Mouse (Mus musculus) heart, postnatal 0 days (tissue): Measurements from ENCODE around the gene Prss45. TPM values are rescaled to one million over a fixed set of nuclear protein-coding genes. Genes with fewer than 3 reads are reported as not detected.

Experiments
- ATAC-seq: fragments of 200-750 bp; cut with Nextera tagmentation; 2 replicates; pipeline ENCODE4 v1.8.0; 2017; ENCODE audit warnings: low read depth, moderate number of reproducible peaks, moderate library complexity; ENCODE audit not compliant: insufficient read depth
- DNase-seq: peaks from one replicate; pipeline ENCODE4 v3.0.0-alpha.2; 2016; ENCODE audit warnings: low spot score
- H3K27ac ChIP-seq: fragments of 300-500 bp; sonication (generic); 2 replicates; pipeline ENCODE4 v1.5.1; 2014; ENCODE audit warnings: low read depth, mild to moderate bottlenecking
- H3K27me3 ChIP-seq: fragments of 300-500 bp; sonication (generic); 2 replicates; pipeline ENCODE4 v1.6.1; 2014; ENCODE audit warnings: low read length, mixed read lengths; ENCODE audit not compliant: control insufficient read depth, insufficient read depth
- H3K36me3 ChIP-seq: fragments of 300-500 bp; sonication (generic); replicated peaks from 2 replicates; pipeline ENCODE4 v1.6.1; 2014; ENCODE audit warnings: low read length, mixed read lengths; ENCODE audit not compliant: control insufficient read depth, insufficient read depth
- H3K4me1 ChIP-seq: fragments of 300-500 bp; sonication (generic); 2 replicates; pipeline ENCODE4 v1.6.1; 2014; ENCODE audit warnings: antibody characterized with exemption; ENCODE audit not compliant: control insufficient read depth, insufficient read depth
- H3K4me2 ChIP-seq: fragments of 300-500 bp; sonication (generic); 2 replicates; pipeline ENCODE4 v1.6.1; 2014; ENCODE audit warnings: low read depth, mild to moderate bottlenecking, low read length, moderate library complexity
- H3K4me3 ChIP-seq: fragments of 300-500 bp; sonication (generic); 2 replicates; pipeline ENCODE4 v1.5.1; 2014; ENCODE audit warnings: low read depth, low read length
- H3K9ac ChIP-seq: fragments of 300-500 bp; sonication (generic); replicated peaks from 2 replicates; pipeline ENCODE4 v1.6.1; 2014; ENCODE audit warnings: low read depth, low read length, mixed read lengths
- H3K9me3 ChIP-seq: fragments of 300-500 bp; sonication (generic); replicated peaks from 2 replicates; pipeline ENCODE4 v1.6.1; 2016; ENCODE audit warnings: low read length; ENCODE audit not compliant: control insufficient read depth
- CTCF ChIP-seq: IDR thresholded peaks from 2 replicates; pipeline ENCODE4 v1.5.1; 2016; ENCODE audit warnings: antibody characterized with exemption, control low read depth, low read depth
- EP300 ChIP-seq: IDR thresholded peaks from 2 replicates; pipeline ENCODE4 v1.6.1; 2016; ENCODE audit warnings: antibody characterized with exemption, low read depth
- WGBS: fragments of 180-500 bp; shearing (Covaris S2); extraction: QIAGEN DNeasy Blood & Tissue Kit; methylation state at CpG from one replicate; pipeline ENCODE4 v1.1.7; 2014; 5-methylcytosine and 5-hydroxymethylcytosine counted together
- polyA plus RNA-seq: library from polyadenylated mRNA; unstranded; fragments of >200 nt; fragmentation: Nextera tagmentation; extraction: Ambion mirVana; gene quantifications from 2 replicates; pipeline ENCODE4 v1.2.1, GENCODE M21; 2015
- total RNA-seq: library from RNA; depleted of rRNA; stranded (reverse); fragments of >200 nt; gene quantifications from 2 replicates; pipeline ENCODE4 v1.2.3, GENCODE M21; 2014; ENCODE audit warnings: low replicate concordance

Gene Prss45
- total and polyA plus RNA-seq, 2 experiments from 2014 or later: 0.15 TPM; not detected in 1

GRCm38 (mm10) chr9:110858523-110858922, 24.1 kb downstream of the Prss45 start:
- Histone ChIP-seq H3K9ac (no peak overlapping the region), H3K27me3 (peaks cover 21% of the 10 kb centered on the region), H3K4me2 (no peak overlapping the region), H3K4me3 (no peak overlapping the region), H3K36me3 (no peaks in the 10 kb centered on the region), H3K9me3 (no peaks in the 10 kb centered on the region), H3K4me1 (no peaks in the 10 kb centered on the region), H3K27ac (no peak overlapping the region)
- TF ChIP-seq CTCF: no peak
- no peak for TF ChIP-seq EP300
- ATAC-seq (no peak), DNase-seq (no peak)
- 62% methylated on average over 5 of the region's 5 CpGs for WGBS

- H3K36me3 ChIP-seq: no peaks in the 10 kb centered on the region
- peaks cover 21% of the 10 kb centered on the region for H3K27me3 ChIP-seq
- 91% methylated on average over 5 of the region's 5 CpGs for whole genome bisulfite sequencing
Observed at GRCm38 (mm10) chr9:110858967-110859596, 24.7 kb downstream of the Prss45 start.

GRCm38 (mm10) chr9:110871030-110871429, 36.6 kb downstream of the Prss45 start:
- no peak overlapping the region for H3K9ac ChIP-seq
- H3K36me3 ChIP-seq: no peaks in the 10 kb centered on the region
- 0 out of 2 replicates have a peak, but pooled peaks have one; percentile 13 for ATAC-seq
- no peak for DNase-seq
- peaks cover 11% of the 10 kb centered on the region; the same call in 1 of the 2 replicates for H3K4me1 ChIP-seq
- no peak overlapping the region for H3K27ac ChIP-seq
- H3K27me3 ChIP-seq: peaks cover 16% of the 10 kb centered on the region
- TF ChIP-seq EP300 (no peak), CTCF (peak; percentile 78)
- H3K4me2 ChIP-seq: no peak overlapping the region
- WGBS: 20% methylated on average over 7 of the region's 7 CpGs
- no peaks in the 10 kb centered on the region for H3K9me3 ChIP-seq
- no peak overlapping the region for H3K4me3 ChIP-seq

More at GRCm38 (mm10) chr9:110858967-110859596, 24.7 kb downstream of the Prss45 start:
- no peak overlapping the region for H3K4me3 ChIP-seq
- ATAC-seq (no peak), DNase-seq (no peak)
- TF ChIP-seq CTCF (no peak), EP300 (no peak)
- H3K9ac ChIP-seq: no peak overlapping the region
- H3K4me1 ChIP-seq: no peaks in the 10 kb centered on the region
- H3K27ac ChIP-seq: no peak overlapping the region
- H3K9me3 ChIP-seq: no peaks in the 10 kb centered on the region
- H3K4me2 ChIP-seq: no peak overlapping the region

GRCm38 (mm10) chr9:110873681-110874659, 39.6 kb downstream of the Prss45 start:
- 16% methylated on average over 40 of the region's 40 CpGs for WGBS
- 0 out of 2 replicates have a peak overlapping the region, but pooled peaks have one; percentile 16 for H3K9ac ChIP-seq

GRCm38 (mm10) chr9:110874660-110875191, 40.3 kb downstream of the Prss45 start:
- no peak for ATAC-seq
- TF ChIP-seq CTCF (no peak), EP300 (no peak)
- no peak overlapping the region for H3K27ac ChIP-seq
- H3K4me1 ChIP-seq: peaks cover 33% of the 10 kb centered on the region
- no peaks in the 10 kb centered on the region for H3K9me3 ChIP-seq
- no peak overlapping the region for H3K9ac ChIP-seq
- WGBS: 33% methylated on average over 3 of the region's 3 CpGs
- H3K4me2 ChIP-seq: no peak overlapping the region
- no peaks in the 10 kb centered on the region for H3K36me3 ChIP-seq
- no peak for DNase-seq
- H3K27me3 ChIP-seq: peaks cover 16% of the 10 kb centered on the region
- H3K4me3 ChIP-seq: no peak overlapping the region

More at GRCm38 (mm10) chr9:110873681-110874659, 39.6 kb downstream of the Prss45 start:
- H3K9me3 ChIP-seq: no peaks in the 10 kb centered on the region
- H3K36me3 ChIP-seq: no peaks in the 10 kb centered on the region
- no peak overlapping the region for H3K27ac ChIP-seq
- DNase-seq (no peak), ATAC-seq (no peak)
- TF ChIP-seq CTCF (no peak), EP300 (no peak)
- H3K4me3 ChIP-seq: peak overlapping the region; percentile 26
- peaks cover 27% of the 10 kb centered on the region for H3K4me1 ChIP-seq
- peaks cover 16% of the 10 kb centered on the region for H3K27me3 ChIP-seq
- H3K4me2 ChIP-seq: peak overlapping the region; percentile 58
